10 mouse cellular contexts compared by ENCODE assay signal in genomic region chr8:94551471-94552422, GRCm38 (mm10). TPM values are rescaled to one million over a fixed set of nuclear protein-coding genes. Genes with fewer than 3 reads are reported as not detected.
DNase-seq lines count a peak whose midpoint lies in the region; TF ChIP-seq lines count a peak whose summit lies in the region.
"Had no signal": no experiment of that assay in that cellular context is flagged by ENCODE, and none has a peak within 500 bp of the region (broad histone marks: within the 10 kb centered on the region; RNA-seq: fewer than 3 reads in every experiment).

No protein-coding gene starts in this region.

- intact Hi-C loops in left cerebral cortex, postnatal 36 days (cut with DNase I), result no loop called here

- TF ChIP-seq CTCF in olfactory bulb, adult 2 months (IDR thresholded peaks at IDR 0.05; ENCODE audit: insufficient read depth, low read depth, low read length), result no peak

- H3K4me3 ChIP-seq in olfactory bulb, adult 2 months (ENCODE audit: insufficient read depth, low read depth, low read length), result no peak overlapping the region
- H3K4me3 ChIP-seq: heart, adult 2 months; megakaryocyte, embryonic 14.5 days had no signal

- DNase-seq in 3134 (ENCODE audit: extremely low read depth, insufficient read length, low spot score) (peak; percentile 72), ZHBTc4 (ENCODE audit: low read depth, low spot score) (peak; percentile 59)
- DNase-seq in frontal cortex, postnatal 36 days (ENCODE audit: low spot score in 2 of 2), result peak; percentile 51 to 61
- DNase-seq in left cerebral cortex, postnatal 36 days (ENCODE audit: low spot score in 2 of 2), result peak; percentile 30 to 46
- no peak for DNase-seq in testis, postnatal 10 days (ENCODE audit: low spot score)
- no peak for DNase-seq in kidney, postnatal 36 days
- DNase-seq in lung, postnatal 10 days, result no peak

- H3K27ac ChIP-seq in olfactory bulb, adult 2 months (ENCODE audit: insufficient read depth, low read depth, low read length), result peak overlapping the region; percentile 42
- H3K27ac ChIP-seq: heart, adult 2 months had no signal

- WGBS in olfactory bulb, adult 2 months, result 27% methylated on average over 17 of the region's 17 CpGs

- TF ChIP-seq POLR2A in olfactory bulb, adult 2 months (IDR thresholded peaks at IDR 0.05; ENCODE audit: insufficient read depth, low read depth, low read length), result no peak

- peaks cover 31% of the 10 kb centered on the region for H3K4me1 ChIP-seq in olfactory bulb, adult 2 months (ENCODE audit: control insufficient read depth, insufficient read depth, low read length)

RNA-seq across cellular contexts. Expression of gene Cpne2, which starts 19.0 kb away (rescaled TPM):
- total RNA-seq in left cerebral cortex, postnatal 36 days (2021), result 10 to 100 TPM; 18.0 to 24.7 TPM
- not detected in 2 replicates for polyA plus RNA-seq in olfactory bulb, adult 2 months (2012; ENCODE audit: insufficient read depth, insufficient read length, low replicate concordance, missing spikeins)

RNA-seq across cellular contexts. Expression of gene Rspry1, which starts 50.0 kb away (rescaled TPM):
- 10 to 100 TPM; 24.8 to 30.0 TPM for total RNA-seq in left cerebral cortex, postnatal 36 days (2021)
- 135 TPM in 1 of 2 replicates, not detected in the other for polyA plus RNA-seq in olfactory bulb, adult 2 months (2012; ENCODE audit: insufficient read depth, insufficient read length, low replicate concordance, missing spikeins)

RNA-seq across cellular contexts. Expression of gene Fam192a, which starts 50.0 kb away (rescaled TPM):
- total RNA-seq in left cerebral cortex, postnatal 36 days (2021), result 10 to 100 TPM; 45.3 to 45.6 TPM
- polyA plus RNA-seq in olfactory bulb, adult 2 months (2012; ENCODE audit: insufficient read depth, insufficient read length, low replicate concordance, missing spikeins), result 692 TPM in 1 of 2 replicates, not detected in the other

Comparison
In these comparisons a context has a peak if more than half of its experiments do, and no peak if none do; other contexts are left out.
1. DNase-seq: peak in 3134 (single experiment), ZHBTc4 (single experiment), frontal cortex, postnatal 36 days (2 of 2) and left cerebral cortex, postnatal 36 days (2 of 2); none in testis, postnatal 10 days (single experiment), kidney, postnatal 36 days (0 of 2) and lung, postnatal 10 days (single experiment).